Mouse (Mus musculus): ENCODE results near the gene Timm10.
"Not testable (repeated sequence)": the region's sequence is repeated elsewhere in the genome, so short reads cannot be mapped to it uniquely, and the experiment has no call there.

- not testable (repeated sequence) for TF ChIP-seq CTCF (IDR thresholded peaks at IDR 0.05; ENCODE audit: borderline replicate concordance, insufficient read depth, low read length); POLR2A (IDR thresholded peaks at IDR 0.05; ENCODE audit: low read depth, low read length)
These were observed 25.6 kb upstream of the Timm10 start for GRCm38 (mm10) chr2:84801223-84801622.

All from embryonic fibroblast, embryonic 13.5 days (primary cell).